Mouse (Mus musculus): ENCODE data around the gene Dnajb14. TPM values are rescaled to one million over a fixed set of nuclear protein-coding genes. Genes with fewer than 3 reads are reported as not detected.
A peak's percentile ranks its signal among the peaks of the same experiment; 100 is the strongest.
"Not testable (repeated sequence)": the region's sequence is repeated elsewhere in the genome, so short reads cannot be mapped to it uniquely, and the experiment has no call there.

Dnajb14 gene
- 10 to 100 TPM; 45.5 to 48.8 TPM for total RNA-seq (2021)
- long read RNA-seq, experiment 1, full-length matches to known transcripts = 4 of 6 reads
- long read RNA-seq, experiment 1, partial matches to known transcripts = 0 of 6 reads
- long read RNA-seq, experiment 1, other reads (novel, unspliced or antisense) = 2 of 6 reads
- long read RNA-seq, experiment 2, full-length matches to known transcripts = 8 of 10 reads
- long read RNA-seq, experiment 2, partial matches to known transcripts = 0 of 10 reads
- long read RNA-seq, experiment 2, other reads (novel, unspliced or antisense) = 2 of 10 reads

- intact Hi-C loops (cut with DNase I) = no loop called here
- peak; percentile 37 to 44 for DNase-seq (ENCODE audit: low spot score in 2 of 2)
These were observed at the start of gene Dnajb14 for GRCm38 (mm10) chr3:137867437-137868093. Gene Dnajb14, plus strand, starts transcription at chr3:137867675.

- intact Hi-C loops (cut with DNase I) = no loop called here
- no peak for DNase-seq (ENCODE audit: low spot score in 2 of 2)
These were observed 48.8 kb upstream of the Dnajb14 start for GRCm38 (mm10) chr3:137818713-137819112.

GRCm38 (mm10) chr3:137820688-137821467, 46.6 kb upstream of the Dnajb14 start:
- intact Hi-C loops (cut with DNase I) = no loop called here
- no peak for DNase-seq (ENCODE audit: low spot score in 2 of 2)

GRCm38 (mm10) chr3:137823317-137823716, 44.2 kb upstream of the Dnajb14 start:
- intact Hi-C loops (cut with DNase I) = no loop called here
- DNase-seq (ENCODE audit: low spot score in 2 of 2) = no peak

GRCm38 (mm10) chr3:137827678-137828077, 39.8 kb upstream of the Dnajb14 start:
- intact Hi-C loops (cut with DNase I) = no loop called here
- no peak for DNase-seq (ENCODE audit: low spot score in 2 of 2)

- intact Hi-C loops (cut with DNase I) = no loop called here
- no peak for DNase-seq (ENCODE audit: low spot score in 2 of 2)
These were observed 36.3 kb upstream of the Dnajb14 start for GRCm38 (mm10) chr3:137831156-137831555.

- intact Hi-C loops (cut with DNase I) = no loop called here
- DNase-seq (ENCODE audit: low spot score in 2 of 2) = no peak
These were observed 34.3 kb upstream of the Dnajb14 start for GRCm38 (mm10) chr3:137833128-137833527.

GRCm38 (mm10) chr3:137833698-137834097, 33.8 kb upstream of the Dnajb14 start:
- DNase-seq (ENCODE audit: low spot score in 2 of 2) = no peak
- intact Hi-C loops (cut with DNase I) = no loop called here

- intact Hi-C loops (cut with DNase I) = no loop called here
- DNase-seq (ENCODE audit: low spot score in 2 of 2) = no peak
These were observed 30.9 kb upstream of the Dnajb14 start for GRCm38 (mm10) chr3:137836543-137836942.

GRCm38 (mm10) chr3:137838160-137838559, 29.3 kb upstream of the Dnajb14 start:
- no peak for DNase-seq (ENCODE audit: low spot score in 2 of 2)
- intact Hi-C loops (cut with DNase I) = no loop called here

GRCm38 (mm10) chr3:137842944-137843343, 24.5 kb upstream of the Dnajb14 start:
- no peak for DNase-seq (ENCODE audit: low spot score in 2 of 2)
- intact Hi-C loops (cut with DNase I) = no loop called here

GRCm38 (mm10) chr3:137844263-137844662, 23.2 kb upstream of the Dnajb14 start:
- intact Hi-C loops (cut with DNase I) = no loop called here

GRCm38 (mm10) chr3:137846552-137846951, 20.9 kb upstream of the Dnajb14 start:
- DNase-seq (ENCODE audit: low spot score in 2 of 2) = no peak
- intact Hi-C loops (cut with DNase I) = no loop called here

More at GRCm38 (mm10) chr3:137844263-137844662, 23.2 kb upstream of the Dnajb14 start:
- DNase-seq (ENCODE audit: low spot score in 2 of 2) = no peak

- intact Hi-C loops (cut with DNase I) = no loop called here
- no peak for DNase-seq (ENCODE audit: low spot score in 2 of 2)
These were observed 19.1 kb upstream of the Dnajb14 start for GRCm38 (mm10) chr3:137848354-137848753.

GRCm38 (mm10) chr3:137849697-137850096, 17.8 kb upstream of the Dnajb14 start:
- DNase-seq (ENCODE audit: low spot score in 2 of 2) = no peak
- intact Hi-C loops (cut with DNase I) = no loop called here

GRCm38 (mm10) chr3:137851196-137851595, 16.3 kb upstream of the Dnajb14 start:
- DNase-seq (ENCODE audit: low spot score in 2 of 2) = no peak
- intact Hi-C loops (cut with DNase I) = no loop called here

GRCm38 (mm10) chr3:137853011-137853410, 14.5 kb upstream of the Dnajb14 start:
- intact Hi-C loops (cut with DNase I); DNase-seq (ENCODE audit: low spot score in 2 of 2): not testable (repeated sequence)

GRCm38 (mm10) chr3:137855328-137855727, 12.1 kb upstream of the Dnajb14 start:
- intact Hi-C loops (cut with DNase I) = no loop called here
- DNase-seq (ENCODE audit: low spot score in 2 of 2) = peak in 1 of 2 experiments; percentile 25

GRCm38 (mm10) chr3:137856061-137856460, 11.4 kb upstream of the Dnajb14 start:
- DNase-seq (ENCODE audit: low spot score in 2 of 2) = no peak
- intact Hi-C loops (cut with DNase I) = no loop called here
